Mouse (Mus musculus): Measurements from ENCODE around the gene Col9a2. TPM values are rescaled to one million over a fixed set of nuclear protein-coding genes. Genes with fewer than 3 reads are reported as not detected.
"Not testable (repeated sequence)": the region's sequence is repeated elsewhere in the genome, so short reads cannot be mapped to it uniquely, and the experiment has no call there.

Col9a2 gene
- polyA plus RNA-seq, 1 experiment = not detected

DNA sequence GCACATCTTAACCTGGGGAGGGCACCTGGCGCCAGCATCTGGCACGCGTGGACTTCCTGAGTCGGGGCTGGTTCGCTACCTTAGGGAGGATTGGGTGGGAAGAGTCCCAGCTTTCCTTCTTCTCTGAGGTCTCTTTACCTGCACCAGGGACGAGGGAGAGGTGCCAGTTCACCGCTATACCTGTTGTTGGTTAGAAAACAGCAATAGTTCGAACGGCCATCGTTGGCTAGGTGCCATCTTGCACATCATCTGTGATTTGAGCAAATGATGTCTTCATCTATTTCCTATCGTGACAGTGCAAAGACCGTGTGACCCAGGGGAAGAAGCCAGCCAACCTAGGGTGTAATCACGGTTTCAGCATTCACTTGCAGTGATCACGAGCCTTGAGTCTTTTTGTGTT lies 1.1 kb downstream of the Col9a2 start:
- Histone ChIP-seq H3K4me1 (ENCODE audit: control insufficient read depth, insufficient read depth, insufficient read length, low read length) (no peaks in the 10 kb centered on the region), H3K27ac (replicated peaks; ENCODE audit: low read depth, low read length) (no peak overlapping the region), H3K4me3 (ENCODE audit: insufficient read depth, low read depth, low read length) (0 out of 2 replicates have a peak overlapping the region, but pooled peaks have one; percentile 16)

DNA sequence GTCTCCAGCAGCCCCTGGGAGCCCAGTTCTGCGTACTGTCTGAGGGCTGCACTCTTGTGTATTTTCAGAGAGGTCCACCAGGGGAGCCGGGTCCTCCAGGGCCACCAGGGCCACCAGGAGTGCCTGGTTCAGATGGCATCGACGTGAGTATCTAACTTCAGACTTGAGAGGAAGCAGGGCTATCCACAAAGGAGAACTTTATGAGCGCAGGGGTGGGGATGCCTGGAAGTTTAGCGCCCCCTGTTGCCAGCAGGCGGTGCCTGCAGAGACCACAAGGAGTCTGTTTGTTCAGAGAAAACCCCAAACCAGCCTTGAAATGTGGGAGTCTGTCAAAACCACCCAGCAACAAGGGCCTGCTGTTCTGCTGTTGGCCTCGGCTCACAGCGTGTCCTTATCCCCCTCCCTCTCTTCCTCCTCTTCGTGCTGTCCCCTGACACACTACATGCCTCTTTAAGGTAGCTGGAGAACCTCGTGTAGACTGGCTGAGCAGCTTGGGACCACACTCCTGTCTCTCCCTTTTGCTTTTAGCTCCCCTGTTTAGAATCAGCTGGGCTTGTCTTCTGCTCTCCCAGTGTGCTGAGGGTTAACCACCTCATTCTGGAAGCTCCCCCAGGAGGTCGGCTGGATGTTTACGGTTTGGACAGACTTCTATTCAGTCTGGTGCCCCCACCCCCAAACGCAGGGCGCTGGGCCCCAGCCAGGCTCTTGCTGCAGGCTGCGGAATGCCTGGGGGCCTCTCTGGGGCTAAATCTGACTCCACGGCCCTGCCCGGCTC lies 1.9 kb downstream of the Col9a2 start:
- no peak overlapping the region for H3K27ac ChIP-seq (replicated peaks; ENCODE audit: low read depth, low read length)
- H3K4me1 ChIP-seq (ENCODE audit: control insufficient read depth, insufficient read depth, insufficient read length, low read length) = no peaks in the 10 kb centered on the region
- no peak overlapping the region for H3K4me3 ChIP-seq (ENCODE audit: insufficient read depth, low read depth, low read length)

DNA sequence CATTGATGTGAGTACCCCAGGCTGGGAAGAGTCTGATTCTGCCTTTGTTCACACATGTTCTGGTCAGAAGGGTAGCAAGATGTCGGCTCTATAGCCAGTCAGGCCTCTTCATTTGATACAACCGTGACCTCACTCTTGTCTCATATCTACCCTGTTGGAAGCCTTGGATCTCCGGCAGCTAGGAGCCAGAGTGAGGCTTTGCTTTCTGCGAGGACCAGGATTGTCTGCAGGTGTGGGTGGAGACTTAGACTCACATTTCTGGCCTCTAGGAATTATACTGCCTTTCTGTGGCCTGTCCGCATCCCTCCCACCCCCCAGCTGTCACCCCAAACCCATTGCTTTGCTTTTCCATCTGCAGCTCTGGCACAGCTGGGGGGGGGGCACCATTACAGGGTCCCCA lies 3.3 kb downstream of the Col9a2 start:
- Histone ChIP-seq H3K4me1 (ENCODE audit: control insufficient read depth, insufficient read depth, insufficient read length, low read length) (no peaks in the 10 kb centered on the region), H3K4me3 (ENCODE audit: insufficient read depth, low read depth, low read length) (no peak overlapping the region), H3K27ac (replicated peaks; ENCODE audit: low read depth, low read length) (no peak overlapping the region)

GRCm38 (mm10) chr4:121042946-121043345 lies 3.8 kb downstream of the Col9a2 start:
- H3K4me1 ChIP-seq (ENCODE audit: control insufficient read depth, insufficient read depth, insufficient read length, low read length) = no peaks in the 10 kb centered on the region
- H3K27ac ChIP-seq (replicated peaks; ENCODE audit: low read depth, low read length) = no peak overlapping the region
- H3K4me3 ChIP-seq (ENCODE audit: insufficient read depth, low read depth, low read length) = no peak overlapping the region

DNA sequence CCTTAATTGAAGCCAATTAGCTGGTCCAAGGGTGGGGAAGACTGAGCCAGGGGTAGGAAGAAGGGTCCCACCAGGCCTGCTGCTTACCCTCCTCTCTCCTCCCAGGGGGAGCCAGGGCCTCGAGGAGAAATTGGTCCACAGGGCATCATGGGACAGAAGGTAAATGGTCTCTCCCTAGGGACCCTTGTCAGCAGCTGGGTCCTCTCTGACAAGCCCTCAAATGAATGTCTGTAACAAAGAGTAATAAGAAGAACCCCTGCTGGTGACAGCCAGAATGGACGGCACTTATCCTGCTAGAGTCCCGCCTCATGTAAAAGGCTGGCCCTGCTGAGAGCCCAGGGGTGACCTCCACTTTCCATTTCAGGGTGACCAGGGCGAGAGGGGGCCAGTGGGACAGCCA lies 12.7 kb downstream of the Col9a2 start:
- Histone ChIP-seq H3K27ac (replicated peaks; ENCODE audit: low read depth, low read length) (no peak overlapping the region), H3K4me3 (ENCODE audit: insufficient read depth, low read depth, low read length) (no peak overlapping the region), H3K4me1 (ENCODE audit: control insufficient read depth, insufficient read depth, insufficient read length, low read length) (no peaks in the 10 kb centered on the region)

GRCm38 (mm10) chr4:121052454-121053323 lies 13.5 kb downstream of the Col9a2 start:
- no peak overlapping the region for H3K4me3 ChIP-seq (ENCODE audit: insufficient read depth, low read depth, low read length)

GRCm38 (mm10) chr4:121056342-121056741 lies 17.2 kb downstream of the Col9a2 start:
- Histone ChIP-seq H3K4me1 (ENCODE audit: control insufficient read depth, insufficient read depth, insufficient read length, low read length) (no peaks in the 10 kb centered on the region), H3K27ac (replicated peaks; ENCODE audit: low read depth, low read length) (no peak overlapping the region), H3K4me3 (ENCODE audit: insufficient read depth, low read depth, low read length) (no peak overlapping the region)

More at GRCm38 (mm10) chr4:121052454-121053323, 13.5 kb downstream of the Col9a2 start:
- H3K27ac ChIP-seq (replicated peaks; ENCODE audit: low read depth, low read length) = no peak overlapping the region
- no peaks in the 10 kb centered on the region for H3K4me1 ChIP-seq (ENCODE audit: control insufficient read depth, insufficient read depth, insufficient read length, low read length)

DNA sequence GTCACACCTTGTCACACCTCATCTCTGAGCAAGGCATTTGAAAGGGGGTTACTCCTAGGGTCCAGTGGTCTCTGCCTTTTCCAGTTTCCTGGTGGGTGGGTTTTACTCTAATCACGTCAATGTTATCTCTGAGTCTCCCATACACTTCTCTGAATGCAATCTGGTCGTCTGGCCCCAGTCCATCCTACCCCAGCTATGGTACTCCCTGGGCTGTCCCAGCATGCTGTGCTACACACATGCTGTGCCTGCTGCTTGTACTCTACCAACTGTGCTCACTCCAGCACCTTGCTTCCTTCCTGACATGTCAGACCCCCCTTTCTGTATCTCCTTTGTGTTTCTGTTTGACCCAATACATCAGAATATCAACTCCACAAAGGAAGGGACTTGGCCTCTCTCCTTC lies 17.8 kb downstream of the Col9a2 start:
- no peak overlapping the region for H3K4me3 ChIP-seq (ENCODE audit: insufficient read depth, low read depth, low read length)
- H3K27ac ChIP-seq (replicated peaks; ENCODE audit: low read depth, low read length) = no peak overlapping the region
- no peaks in the 10 kb centered on the region for H3K4me1 ChIP-seq (ENCODE audit: control insufficient read depth, insufficient read depth, insufficient read length, low read length)

DNA sequence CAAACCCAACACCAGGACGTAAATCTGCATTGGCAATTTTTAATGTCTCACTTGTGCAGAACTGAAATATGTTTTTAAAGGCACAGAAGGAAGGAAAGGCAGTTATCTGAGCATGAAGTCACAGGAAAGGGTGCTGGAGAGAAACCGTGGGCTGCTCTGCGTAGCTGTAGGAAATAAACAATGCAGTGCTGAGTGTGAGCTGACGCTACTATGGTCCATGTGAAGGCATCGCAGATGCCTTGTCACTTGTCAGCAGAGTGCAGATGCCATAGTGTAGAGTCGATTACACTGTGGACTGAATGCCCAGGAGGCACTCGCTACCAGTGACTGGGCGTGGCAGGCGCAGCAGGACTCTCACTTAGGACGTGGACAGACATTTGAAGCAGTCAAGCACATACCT lies 20.0 kb downstream of the Col9a2 start:
- H3K4me3 ChIP-seq (ENCODE audit: insufficient read depth, low read depth, low read length) = not testable (repeated sequence)

DNA sequence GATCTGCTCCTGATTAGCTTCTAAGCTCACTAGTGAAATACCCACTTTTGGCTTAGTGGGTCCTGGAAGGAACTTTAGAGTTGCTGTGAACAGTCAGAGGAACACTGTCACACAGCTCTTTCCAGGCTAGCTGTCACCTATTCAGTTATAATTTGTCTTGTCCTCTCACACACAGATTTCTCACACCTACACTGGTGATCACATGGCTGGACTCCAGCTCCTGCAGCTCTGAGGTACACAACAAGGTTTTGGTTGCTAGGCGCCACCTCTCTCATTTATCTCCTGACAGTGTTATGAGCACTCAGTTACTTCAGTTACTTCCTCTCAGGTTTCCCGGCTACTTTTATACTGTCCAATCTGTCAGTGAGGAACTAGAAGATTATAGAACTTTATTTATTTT lies 26.2 kb downstream of the Col9a2 start:
- H3K4me1 ChIP-seq (ENCODE audit: control insufficient read depth, insufficient read depth, insufficient read length, low read length) = no peaks in the 10 kb centered on the region
- H3K4me3 ChIP-seq (ENCODE audit: insufficient read depth, low read depth, low read length) = no peak overlapping the region
- H3K27ac ChIP-seq (replicated peaks; ENCODE audit: low read depth, low read length) = no peak overlapping the region

More for the DNA sequence above, 20.0 kb downstream of the Col9a2 start:
- H3K27ac ChIP-seq (replicated peaks; ENCODE audit: low read depth, low read length); H3K4me1 ChIP-seq (ENCODE audit: control insufficient read depth, insufficient read depth, insufficient read length, low read length): not testable (repeated sequence)

- H3K27ac ChIP-seq (replicated peaks; ENCODE audit: low read depth, low read length) = no peak overlapping the region
- H3K4me1 ChIP-seq (ENCODE audit: control insufficient read depth, insufficient read depth, insufficient read length, low read length) = no peaks in the 10 kb centered on the region
- H3K4me3 ChIP-seq (ENCODE audit: insufficient read depth, low read depth, low read length) = no peak overlapping the region
Measured at GRCm38 (mm10) chr4:121074250-121074649, 35.1 kb downstream of the Col9a2 start.

- H3K4me1 ChIP-seq (ENCODE audit: control insufficient read depth, insufficient read depth, insufficient read length, low read length) = no peaks in the 10 kb centered on the region
- H3K27ac ChIP-seq (replicated peaks; ENCODE audit: low read depth, low read length) = no peak overlapping the region
- H3K4me3 ChIP-seq (ENCODE audit: insufficient read depth, low read depth, low read length) = no peak overlapping the region
Measured at GRCm38 (mm10) chr4:121077915-121078646, 38.9 kb downstream of the Col9a2 start.

DNA sequence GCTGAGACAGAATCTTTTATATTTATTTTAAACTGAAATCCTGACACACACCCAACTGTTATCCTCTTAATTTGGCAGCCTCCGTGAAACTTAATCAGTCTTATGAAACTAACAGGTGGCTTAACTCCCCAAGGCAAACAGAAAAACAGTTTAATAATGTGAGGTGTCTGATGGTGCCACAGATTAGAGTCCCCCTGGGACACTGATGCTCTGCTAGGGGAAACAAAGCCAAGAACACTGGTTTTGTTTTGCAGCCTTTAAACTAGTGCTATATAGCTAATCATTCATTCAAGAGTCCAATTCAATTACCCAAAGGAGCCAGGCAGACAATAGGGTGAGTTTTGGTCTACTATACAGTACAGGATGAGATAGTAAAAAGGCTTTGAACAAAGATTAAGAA lies 41.2 kb downstream of the Col9a2 start:
- no peak overlapping the region for H3K27ac ChIP-seq (replicated peaks; ENCODE audit: low read depth, low read length)
- no peaks in the 10 kb centered on the region for H3K4me1 ChIP-seq (ENCODE audit: control insufficient read depth, insufficient read depth, insufficient read length, low read length)
- H3K4me3 ChIP-seq (ENCODE audit: insufficient read depth, low read depth, low read length) = no peak overlapping the region

GRCm38 (mm10) chr4:121084506-121084905 lies 45.3 kb downstream of the Col9a2 start:
- Histone ChIP-seq H3K27ac (replicated peaks; ENCODE audit: low read depth, low read length) (no peak overlapping the region), H3K4me1 (ENCODE audit: control insufficient read depth, insufficient read depth, insufficient read length, low read length) (no peaks in the 10 kb centered on the region), H3K4me3 (ENCODE audit: insufficient read depth, low read depth, low read length) (no peak overlapping the region)

- H3K27ac ChIP-seq (replicated peaks; ENCODE audit: low read depth, low read length) = no peak overlapping the region
- no peaks in the 10 kb centered on the region for H3K4me1 ChIP-seq (ENCODE audit: control insufficient read depth, insufficient read depth, insufficient read length, low read length)
- H3K4me3 ChIP-seq (ENCODE audit: insufficient read depth, low read depth, low read length) = no peak overlapping the region
Measured at GRCm38 (mm10) chr4:121088696-121089095, 49.5 kb downstream of the Col9a2 start.

All from brown adipose tissue, adult 24 weeks (tissue).